Comparison of ENCODE assay signal across 21 mouse cellular contexts in genomic region chr2:180764986-180765385, GRCm38 (mm10). TPM values are rescaled to one million over a fixed set of nuclear protein-coding genes. Genes with fewer than 3 reads are reported as not detected.
DNase-seq lines count a peak whose midpoint lies in the region; ATAC-seq and TF ChIP-seq lines count a peak whose summit lies in the region.
"Had no signal": no experiment of that assay in that cellular context is flagged by ENCODE, and none has a peak within 500 bp of the region (broad histone marks: within the 10 kb centered on the region; RNA-seq: fewer than 3 reads in every experiment).

No protein-coding gene starts in this region.

- H3K4me3 ChIP-seq in hindbrain, embryonic 11.5 days (ENCODE audit: low read depth, low read length) = no peak overlapping the region
- no peak overlapping the region for H3K4me3 ChIP-seq in hindbrain, embryonic 14.5 days (replicated peaks; ENCODE audit: low read length)
- H3K4me3 ChIP-seq in midbrain, postnatal 0 days (ENCODE audit: low read depth, low read length) = no peak overlapping the region
- H3K4me3 ChIP-seq: embryonic facial prominence, embryonic 15.5 days; heart, adult 2 months; heart, embryonic 15.5 days; neural tube, embryonic 13.5 days had no signal

- no peaks in the 10 kb centered on the region for H3K4me1 ChIP-seq in hindbrain, embryonic 11.5 days (replicated peaks; ENCODE audit: control insufficient read depth, insufficient read depth, low read length)
- H3K4me1 ChIP-seq in hindbrain, embryonic 14.5 days (replicated peaks; ENCODE audit: control insufficient read depth, insufficient read depth, low read length) = 0 out of 2 replicates have a peak, but pooled peaks cover 4% of the 10 kb centered on the region
- H3K4me1 ChIP-seq in midbrain, postnatal 0 days (ENCODE audit: insufficient read depth, low read length) = no peaks in the 10 kb centered on the region
- H3K4me1 ChIP-seq: embryonic facial prominence, embryonic 15.5 days; heart, embryonic 15.5 days had no signal

- no peak for ATAC-seq in hindbrain, embryonic 11.5 days (ENCODE audit: low FRiP score)
- ATAC-seq in hindbrain, embryonic 14.5 days (ENCODE audit: low FRiP score) = no peak
- ATAC-seq in midbrain, postnatal 0 days (ENCODE audit: low FRiP score) = no peak
- ATAC-seq: intestine, postnatal 0 days had no signal

- no peak overlapping the region for H3K4me2 ChIP-seq in hindbrain, embryonic 11.5 days (replicated peaks; ENCODE audit: low read depth, low read length)
- H3K4me2 ChIP-seq in hindbrain, embryonic 14.5 days (replicated peaks) = no peak overlapping the region
- H3K4me2 ChIP-seq in midbrain, postnatal 0 days (ENCODE audit: low read depth, low read length, poor library complexity, severe bottlenecking) = no peak overlapping the region
- H3K4me2 ChIP-seq: embryonic facial prominence, embryonic 15.5 days; heart, embryonic 15.5 days; neural tube, embryonic 13.5 days had no signal

- no peaks in the 10 kb centered on the region for H3K9me3 ChIP-seq in hindbrain, embryonic 11.5 days (ENCODE audit: control insufficient read depth, low read length)
- H3K9me3 ChIP-seq in hindbrain, embryonic 14.5 days (ENCODE audit: control insufficient read depth, low read length) = no peaks in the 10 kb centered on the region
- no peaks in the 10 kb centered on the region for H3K9me3 ChIP-seq in midbrain, postnatal 0 days (ENCODE audit: low read length)
- H3K9me3 ChIP-seq: embryonic facial prominence, embryonic 15.5 days; heart, embryonic 15.5 days; neural tube, embryonic 13.5 days had no signal

- H3K27me3 ChIP-seq in hindbrain, embryonic 11.5 days (ENCODE audit: control insufficient read depth, insufficient read depth, low read length) = no peaks in the 10 kb centered on the region; the same call in 1 of the 2 replicates
- no peaks in the 10 kb centered on the region for H3K27me3 ChIP-seq in hindbrain, embryonic 14.5 days (ENCODE audit: control insufficient read depth, insufficient read depth, low read length)
- no peaks in the 10 kb centered on the region for H3K27me3 ChIP-seq in midbrain, postnatal 0 days (ENCODE audit: insufficient read depth, low read length)

- H3K27ac ChIP-seq in hindbrain, embryonic 11.5 days (ENCODE audit: low read depth, low read length) = no peak overlapping the region
- no peak overlapping the region for H3K27ac ChIP-seq in hindbrain, embryonic 14.5 days
- no peak overlapping the region for H3K27ac ChIP-seq in midbrain, postnatal 0 days (ENCODE audit: low read depth, low read length)
- H3K27ac ChIP-seq: embryonic facial prominence, embryonic 15.5 days; heart, adult 2 months; heart, embryonic 15.5 days; neural tube, embryonic 13.5 days had no signal

- TF ChIP-seq CTCF in midbrain, postnatal 0 days (IDR thresholded peaks at IDR 0.05) = no peak

- peak; percentile 71 to 79 for DNase-seq in cerebellum, postnatal 14 days
- DNase-seq in cerebellum, adult 8-10 months = no peak
- DNase-seq in hindbrain, embryonic 11.5 days (ENCODE audit: low spot score) = peak; percentile 35
- DNase-seq in hindbrain, embryonic 14.5 days (ENCODE audit: low spot score) = no peak
- peak; percentile 47 to 55 for DNase-seq in cerebellum, postnatal 25 days
- DNase-seq in midbrain, postnatal 0 days (ENCODE audit: low spot score) = peak; percentile 46
- no peak for DNase-seq in thymus, postnatal 25 days
- DNase-seq: adrenal gland, postnatal 10 days; B cell, adult 2 months; heart, adult 2 months; layer of hippocampus, postnatal 36 days; lung, adult 18-20 months; lung, postnatal 36 days; thymus, postnatal 36 days had no signal

- 62% methylated on average over 11 of the region's 11 CpGs for WGBS in hindbrain, embryonic 11.5 days
- 32% methylated on average over 11 of the region's 11 CpGs for WGBS in hindbrain, embryonic 14.5 days
- 34% methylated on average over 11 of the region's 11 CpGs for WGBS in midbrain, postnatal 0 days

- no peaks in the 10 kb centered on the region for H3K36me3 ChIP-seq in hindbrain, embryonic 11.5 days (ENCODE audit: control insufficient read depth, insufficient read depth, low read length)
- no peaks in the 10 kb centered on the region for H3K36me3 ChIP-seq in hindbrain, embryonic 14.5 days (replicated peaks; ENCODE audit: control insufficient read depth, insufficient read depth)
- no peaks in the 10 kb centered on the region for H3K36me3 ChIP-seq in midbrain, postnatal 0 days (ENCODE audit: insufficient read depth, low read length)
- H3K36me3 ChIP-seq: embryonic facial prominence, embryonic 15.5 days; heart, embryonic 15.5 days; neural tube, embryonic 13.5 days had no signal

- no peak overlapping the region for H3K9ac ChIP-seq in hindbrain, embryonic 11.5 days (ENCODE audit: low read depth, low read length)
- H3K9ac ChIP-seq in hindbrain, embryonic 14.5 days = no peak overlapping the region
- no peak overlapping the region for H3K9ac ChIP-seq in midbrain, postnatal 0 days (replicated peaks; ENCODE audit: low read length, poor library complexity, severe bottlenecking)
- H3K9ac ChIP-seq: embryonic facial prominence, embryonic 15.5 days; heart, embryonic 15.5 days; neural tube, embryonic 13.5 days had no signal

RNA-seq across cellular contexts. Expression of gene Bhlhe23, which starts 11.7 kb away (rescaled TPM):
- polyA plus RNA-seq in hindbrain, embryonic 11.5 days (2014; fragmentation: Nextera tagmentation; extraction: Ambion mirVana) = 3.0 and 3.7 TPM in 2 replicates
- polyA plus RNA-seq in hindbrain, embryonic 14.5 days (2014; fragmentation: Nextera tagmentation; extraction: Ambion mirVana) = 0.36 and 1.3 TPM in 2 replicates
- 7.6 and 7.9 TPM in 2 replicates for total RNA-seq in midbrain, postnatal 0 days (2014; rRNA removed)
- 5.9 and 6.0 TPM in 2 replicates for polyA plus RNA-seq in midbrain, postnatal 0 days (2015; fragmentation: Nextera tagmentation; extraction: Ambion mirVana)
- total RNA-seq: adrenal gland, postnatal 10 days; heart, adult 2 months; hematopoietic stem cell, adult 5-6 weeks; layer of hippocampus, postnatal 36 days; liver, adult 2 months had no signal
- polyA plus RNA-seq: embryonic facial prominence, embryonic 15.5 days; heart, adult 2 months; heart, embryonic 15.5 days; intestine, postnatal 0 days; kidney, embryonic 16.5 days; liver, adult 2 months had no signal

RNA-seq across cellular contexts. Expression of gene Slc17a9, which starts 39.9 kb away (rescaled TPM):
- 0.14 and 0.45 TPM in 2 replicates for polyA plus RNA-seq in hindbrain, embryonic 11.5 days (2014; fragmentation: Nextera tagmentation; extraction: Ambion mirVana)
- polyA plus RNA-seq in hindbrain, embryonic 14.5 days (2014; fragmentation: Nextera tagmentation; extraction: Ambion mirVana) = 0.16 and 0.37 TPM in 2 replicates
- total RNA-seq in midbrain, postnatal 0 days (2014; rRNA removed) = 0.55 and 1.2 TPM in 2 replicates
- polyA plus RNA-seq in midbrain, postnatal 0 days (2015; fragmentation: Nextera tagmentation; extraction: Ambion mirVana) = 0.20 TPM in 1 of 2 replicates, not detected in the other

RNA-seq across cellular contexts. Expression of gene Gid8, which starts 55.1 kb away (rescaled TPM):
- 59.6 and 70.0 TPM in 2 replicates for polyA plus RNA-seq in hindbrain, embryonic 11.5 days (2014; fragmentation: Nextera tagmentation; extraction: Ambion mirVana)
- polyA plus RNA-seq in hindbrain, embryonic 14.5 days (2014; fragmentation: Nextera tagmentation; extraction: Ambion mirVana) = 56.3 and 56.7 TPM in 2 replicates
- total RNA-seq in midbrain, postnatal 0 days (2014; rRNA removed) = 43.6 and 56.4 TPM in 2 replicates
- polyA plus RNA-seq in midbrain, postnatal 0 days (2015; fragmentation: Nextera tagmentation; extraction: Ambion mirVana) = 44.5 and 46.5 TPM in 2 replicates

RNA-seq across cellular contexts. Expression of gene Dido1, which starts 55.2 kb away (rescaled TPM):
- polyA plus RNA-seq in hindbrain, embryonic 11.5 days (2014; fragmentation: Nextera tagmentation; extraction: Ambion mirVana) = 29.5 and 39.7 TPM in 2 replicates
- 26.6 and 27.1 TPM in 2 replicates for polyA plus RNA-seq in hindbrain, embryonic 14.5 days (2014; fragmentation: Nextera tagmentation; extraction: Ambion mirVana)
- total RNA-seq in midbrain, postnatal 0 days (2014; rRNA removed) = 36.7 and 44.1 TPM in 2 replicates
- polyA plus RNA-seq in midbrain, postnatal 0 days (2015; fragmentation: Nextera tagmentation; extraction: Ambion mirVana) = 19.3 and 22.2 TPM in 2 replicates

Comparison
In these comparisons a context has a peak if more than half of its experiments do, and no peak if none do; other contexts are left out.
1. DNase-seq: peak in cerebellum, postnatal 14 days (2 of 2), hindbrain, embryonic 11.5 days (single experiment), cerebellum, postnatal 25 days (2 of 2) and midbrain, postnatal 0 days (single experiment); none in cerebellum, adult 8-10 months (single experiment), hindbrain, embryonic 14.5 days (single experiment) and thymus, postnatal 25 days (single experiment).